Mouse (Mus musculus): ENCODE data around the gene Tenm4. TPM values are rescaled to one million over a fixed set of nuclear protein-coding genes. Genes with fewer than 3 reads are reported as not detected.

The Tenm4 gene
- polyA plus RNA-seq, 1 experiment from 2014 or later, result 0.68 TPM

GRCm38 (mm10) chr7:96778601-96778969 lies 607.5 kb downstream of the Tenm4 start:
- Histone ChIP-seq H3K27me3 (ENCODE audit: insufficient read depth, low read length) (no peaks in the 10 kb centered on the region), H3K4me2 (ENCODE audit: low read depth, low read length) (peak overlapping the region; percentile 61), H3K36me3 (replicated peaks; ENCODE audit: insufficient read depth, low read length) (no peaks in the 10 kb centered on the region), H3K9me3 (ENCODE audit: low read length) (no peaks in the 10 kb centered on the region), H3K4me1 (ENCODE audit: insufficient read depth) (peaks cover 34% of the 10 kb centered on the region), H3K9ac (replicated peaks) (peak overlapping the region; percentile 30; the same call in 1 of the 2 replicates), H3K27ac (ENCODE audit: low read depth) (peak overlapping the region; percentile 84), H3K4me3 (ENCODE audit: low read depth, low read length) (no peak overlapping the region)
- peak; percentile 76 for DNase-seq
- peak; percentile 66 for ATAC-seq
- TF ChIP-seq CTCF (IDR thresholded peaks at IDR 0.05; ENCODE audit: low read depth) (peak; percentile 94), EP300 (IDR thresholded peaks at IDR 0.05; ENCODE audit: low read depth) (no peak)
- 40% methylated on average over 3 of the region's 3 CpGs for WGBS (ENCODE audit: insufficient replicate concordance)

DNA sequence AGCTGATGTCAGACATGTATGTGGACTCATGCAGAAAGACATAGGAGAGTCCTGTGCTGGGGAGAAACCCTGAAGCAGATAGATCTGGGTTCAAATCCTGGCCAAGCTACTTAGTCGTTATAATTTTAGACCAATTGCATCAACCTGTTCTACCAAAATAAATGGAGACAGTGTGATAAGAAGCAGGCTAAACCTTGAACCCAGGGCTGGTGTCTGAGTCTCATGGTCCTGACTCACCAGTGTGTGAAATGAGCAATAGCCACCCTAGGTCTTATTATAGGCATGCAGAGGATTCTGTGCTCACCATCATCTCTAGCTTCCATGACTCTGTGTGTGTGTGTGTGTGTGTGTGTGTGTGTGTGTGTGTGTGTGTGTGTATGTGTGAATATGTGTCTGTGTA lies 609.5 kb downstream of the Tenm4 start:
- peak; percentile 9; the same call in 1 of the 2 replicates for ATAC-seq
- Histone ChIP-seq H3K27ac (ENCODE audit: low read depth) (peak overlapping the region; percentile 88), H3K27me3 (ENCODE audit: insufficient read depth, low read length) (no peaks in the 10 kb centered on the region), H3K4me3 (ENCODE audit: low read depth, low read length) (no peak overlapping the region), H3K4me2 (ENCODE audit: low read depth, low read length) (peak overlapping the region; percentile 51; the same call in 1 of the 2 replicates), H3K4me1 (ENCODE audit: insufficient read depth) (peaks cover 34% of the 10 kb centered on the region), H3K36me3 (replicated peaks; ENCODE audit: insufficient read depth, low read length) (no peaks in the 10 kb centered on the region), H3K9me3 (ENCODE audit: low read length) (no peaks in the 10 kb centered on the region), H3K9ac (replicated peaks) (no peak overlapping the region)
- no peak for TF ChIP-seq EP300 (IDR thresholded peaks at IDR 0.05; ENCODE audit: low read depth)
- 66% methylated on average over 1 of the region's 1 CpGs for WGBS (ENCODE audit: insufficient replicate concordance)
- DNase-seq, result no peak

DNA sequence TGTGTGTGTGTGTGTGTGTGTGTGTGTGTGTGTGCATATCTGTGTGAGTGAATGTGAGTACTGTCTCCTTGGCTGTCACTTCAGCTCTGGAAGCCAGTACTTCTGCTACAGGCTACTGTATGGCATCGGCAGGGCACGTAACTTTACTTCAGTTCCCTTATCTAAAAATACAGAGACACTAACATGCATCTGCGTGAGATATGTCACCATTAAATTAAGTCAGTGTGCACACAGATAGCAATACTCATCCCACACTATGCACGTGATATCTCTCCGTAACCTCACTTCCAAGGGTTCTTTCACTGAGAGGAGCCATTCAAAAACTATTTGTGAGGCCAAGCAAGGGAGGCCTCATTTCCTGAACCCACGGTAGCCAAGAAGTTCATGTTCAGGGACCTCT lies 610.0 kb downstream of the Tenm4 start:
- peak; percentile 93 for ATAC-seq
- H3K4me2 ChIP-seq (ENCODE audit: low read depth, low read length), result peak overlapping the region; percentile 51
- 42% methylated on average over 6 of the region's 6 CpGs for WGBS (ENCODE audit: insufficient replicate concordance)
- DNase-seq, result peak; percentile 25
- peak overlapping the region; percentile 88 for H3K27ac ChIP-seq (ENCODE audit: low read depth)
- no peak overlapping the region; the same call in 1 of the 2 replicates for H3K9ac ChIP-seq (replicated peaks)
- H3K36me3 ChIP-seq (replicated peaks; ENCODE audit: insufficient read depth, low read length), result no peaks in the 10 kb centered on the region
- H3K4me1 ChIP-seq (ENCODE audit: insufficient read depth), result peaks cover 34% of the 10 kb centered on the region
- H3K4me3 ChIP-seq (ENCODE audit: low read depth, low read length), result no peak overlapping the region
- no peaks in the 10 kb centered on the region for H3K27me3 ChIP-seq (ENCODE audit: insufficient read depth, low read length)
- H3K9me3 ChIP-seq (ENCODE audit: low read length), result no peaks in the 10 kb centered on the region
- TF ChIP-seq EP300 (IDR thresholded peaks at IDR 0.05; ENCODE audit: low read depth) (peak; percentile 99), CTCF (IDR thresholded peaks at IDR 0.05; ENCODE audit: low read depth) (no peak)

DNA sequence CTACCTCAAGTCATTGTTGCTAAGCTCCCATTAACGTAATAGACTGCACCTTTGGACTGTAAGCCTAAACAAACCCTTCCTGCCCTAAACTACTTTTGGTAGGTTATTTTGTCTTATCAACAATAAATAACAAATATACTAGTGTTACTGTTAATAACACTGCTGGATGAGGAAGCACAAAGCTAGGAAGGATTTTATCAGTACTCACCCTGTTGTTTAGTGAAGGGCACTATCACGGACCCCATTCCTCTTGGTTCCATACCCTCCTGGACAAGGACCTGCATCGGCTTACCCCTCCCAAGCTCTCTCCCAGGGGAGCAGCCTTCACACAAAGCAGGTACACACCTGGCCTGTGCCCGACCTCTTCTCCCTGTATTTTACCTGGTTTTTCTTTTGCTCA lies 611.6 kb downstream of the Tenm4 start:
- TF ChIP-seq CTCF (IDR thresholded peaks at IDR 0.05; ENCODE audit: low read depth) (no peak), EP300 (IDR thresholded peaks at IDR 0.05; ENCODE audit: low read depth) (no peak)
- no peak overlapping the region for H3K4me2 ChIP-seq (ENCODE audit: low read depth, low read length)
- no peaks in the 10 kb centered on the region for H3K9me3 ChIP-seq (ENCODE audit: low read length)
- peaks cover 30% of the 10 kb centered on the region for H3K4me1 ChIP-seq (ENCODE audit: insufficient read depth)
- no peaks in the 10 kb centered on the region for H3K36me3 ChIP-seq (replicated peaks; ENCODE audit: insufficient read depth, low read length)
- H3K4me3 ChIP-seq (ENCODE audit: low read depth, low read length), result no peak overlapping the region
- H3K27me3 ChIP-seq (ENCODE audit: insufficient read depth, low read length), result no peaks in the 10 kb centered on the region
- no peak overlapping the region for H3K27ac ChIP-seq (ENCODE audit: low read depth)
- H3K9ac ChIP-seq (replicated peaks), result no peak overlapping the region
- 65% methylated on average over 4 of the region's 4 CpGs for WGBS (ENCODE audit: insufficient replicate concordance)
- DNase-seq (no peak), ATAC-seq (no peak)

DNA sequence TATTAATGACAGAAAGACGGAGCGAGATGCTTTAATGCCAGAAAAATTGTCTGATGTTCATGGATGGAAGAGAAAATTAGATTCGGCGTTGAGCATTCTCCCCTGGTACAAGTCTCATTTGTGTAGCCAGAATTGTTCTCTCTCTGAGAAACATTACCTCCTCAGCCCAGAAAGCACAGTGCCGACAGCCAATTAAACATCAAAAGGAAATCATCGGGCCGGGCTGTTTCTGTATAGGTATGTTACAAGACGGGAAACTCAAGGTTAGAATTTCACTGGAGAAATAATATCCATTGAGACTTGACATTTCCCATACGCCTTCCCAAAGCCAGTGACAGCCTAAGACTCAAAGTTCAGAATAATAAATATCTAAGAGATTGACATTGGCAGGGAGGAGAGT lies 614.8 kb downstream of the Tenm4 start:
- H3K36me3 ChIP-seq (replicated peaks; ENCODE audit: insufficient read depth, low read length), result no peaks in the 10 kb centered on the region
- H3K4me2 ChIP-seq (ENCODE audit: low read depth, low read length), result no peak overlapping the region
- H3K4me3 ChIP-seq (ENCODE audit: low read depth, low read length), result no peak overlapping the region
- ATAC-seq (no peak), DNase-seq (no peak)
- no peaks in the 10 kb centered on the region for H3K27me3 ChIP-seq (ENCODE audit: insufficient read depth, low read length)
- no peak overlapping the region for H3K27ac ChIP-seq (ENCODE audit: low read depth)
- TF ChIP-seq EP300 (IDR thresholded peaks at IDR 0.05; ENCODE audit: low read depth) (no peak), CTCF (IDR thresholded peaks at IDR 0.05; ENCODE audit: low read depth) (no peak)
- 84% methylated on average over 9 of the region's 9 CpGs for WGBS (ENCODE audit: insufficient replicate concordance)
- no peaks in the 10 kb centered on the region for H3K9me3 ChIP-seq (ENCODE audit: low read length)
- H3K4me1 ChIP-seq (ENCODE audit: insufficient read depth), result peaks cover 20% of the 10 kb centered on the region
- H3K9ac ChIP-seq (replicated peaks), result no peak overlapping the region

GRCm38 (mm10) chr7:96786262-96787044 lies 615.4 kb downstream of the Tenm4 start:
- H3K27ac ChIP-seq (ENCODE audit: low read depth), result no peak overlapping the region
- no peaks in the 10 kb centered on the region for H3K36me3 ChIP-seq (replicated peaks; ENCODE audit: insufficient read depth, low read length)
- peaks cover 16% of the 10 kb centered on the region for H3K4me1 ChIP-seq (ENCODE audit: insufficient read depth)
- H3K4me2 ChIP-seq (ENCODE audit: low read depth, low read length), result no peak overlapping the region
- H3K9ac ChIP-seq (replicated peaks), result no peak overlapping the region
- WGBS (ENCODE audit: insufficient replicate concordance), result 75% methylated on average over 5 of the region's 5 CpGs
- H3K27me3 ChIP-seq (ENCODE audit: insufficient read depth, low read length), result no peaks in the 10 kb centered on the region
- ATAC-seq (no peak), DNase-seq (no peak)
- no peaks in the 10 kb centered on the region for H3K9me3 ChIP-seq (ENCODE audit: low read length)
- no peak overlapping the region for H3K4me3 ChIP-seq (ENCODE audit: low read depth, low read length)
- TF ChIP-seq EP300 (IDR thresholded peaks at IDR 0.05; ENCODE audit: low read depth) (no peak), CTCF (IDR thresholded peaks at IDR 0.05; ENCODE audit: low read depth) (no peak)

Measured in liver, postnatal 0 days (tissue).